Mouse (Mus musculus): Measurements from ENCODE around the gene Sult1d1. TPM values are rescaled to one million over a fixed set of nuclear protein-coding genes. Genes with fewer than 3 reads are reported as not detected.

Sult1d1 gene
- total and polyA plus RNA-seq, 2 experiments from 2014 or later, result 0.10 TPM; not detected in 1

- no peak for TF ChIP-seq CTCF (IDR thresholded peaks at IDR 0.05)
- Histone ChIP-seq H3K9me3 (ENCODE audit: low read length) (no peaks in the 10 kb centered on the region), H3K27ac (ENCODE audit: low read depth, low read length) (no peak overlapping the region), H3K4me1 (ENCODE audit: insufficient read depth, low read length) (no peaks in the 10 kb centered on the region), H3K4me2 (ENCODE audit: low read depth, low read length, poor library complexity, severe bottlenecking) (no peak overlapping the region), H3K9ac (replicated peaks; ENCODE audit: low read length, poor library complexity, severe bottlenecking) (no peak overlapping the region), H3K27me3 (ENCODE audit: insufficient read depth, low read length) (no peaks in the 10 kb centered on the region), H3K4me3 (ENCODE audit: low read depth, low read length) (no peak overlapping the region), H3K36me3 (ENCODE audit: insufficient read depth, low read length) (no peaks in the 10 kb centered on the region)
- no peak for ATAC-seq (ENCODE audit: low FRiP score)
- no peak for DNase-seq (ENCODE audit: low spot score)
These were observed 5.9 kb downstream of the Sult1d1 start for GRCm38 (mm10) chr5:87562966-87563365.

- ATAC-seq (ENCODE audit: low FRiP score) (no peak), DNase-seq (ENCODE audit: low spot score) (no peak)
- H3K36me3 ChIP-seq (ENCODE audit: insufficient read depth, low read length), result no peaks in the 10 kb centered on the region
- no peak overlapping the region for H3K27ac ChIP-seq (ENCODE audit: low read depth, low read length)
- H3K9me3 ChIP-seq (ENCODE audit: low read length), result no peaks in the 10 kb centered on the region
- TF ChIP-seq CTCF (IDR thresholded peaks at IDR 0.05), result no peak
- WGBS, result 73% methylated on average over 4 of the region's 4 CpGs
- no peak overlapping the region for H3K4me3 ChIP-seq (ENCODE audit: low read depth, low read length)
- H3K4me2 ChIP-seq (ENCODE audit: low read depth, low read length, poor library complexity, severe bottlenecking), result no peak overlapping the region
- H3K9ac ChIP-seq (replicated peaks; ENCODE audit: low read length, poor library complexity, severe bottlenecking), result no peak overlapping the region
- no peaks in the 10 kb centered on the region for H3K27me3 ChIP-seq (ENCODE audit: insufficient read depth, low read length)
- no peaks in the 10 kb centered on the region for H3K4me1 ChIP-seq (ENCODE audit: insufficient read depth, low read length)
These were observed 6.3 kb downstream of the Sult1d1 start for GRCm38 (mm10) chr5:87562526-87562925.

GRCm38 (mm10) chr5:87560145-87560544, 8.7 kb downstream of the Sult1d1 start:
- Histone ChIP-seq H3K4me3 (ENCODE audit: low read depth, low read length) (no peak overlapping the region), H3K27ac (ENCODE audit: low read depth, low read length) (no peak overlapping the region), H3K9ac (replicated peaks; ENCODE audit: low read length, poor library complexity, severe bottlenecking) (no peak overlapping the region), H3K9me3 (ENCODE audit: low read length) (no peaks in the 10 kb centered on the region), H3K27me3 (ENCODE audit: insufficient read depth, low read length) (no peaks in the 10 kb centered on the region), H3K36me3 (ENCODE audit: insufficient read depth, low read length) (no peaks in the 10 kb centered on the region), H3K4me2 (ENCODE audit: low read depth, low read length, poor library complexity, severe bottlenecking) (no peak overlapping the region), H3K4me1 (ENCODE audit: insufficient read depth, low read length) (no peaks in the 10 kb centered on the region)
- WGBS, result 77% methylated on average over 5 of the region's 5 CpGs
- no peak for TF ChIP-seq CTCF (IDR thresholded peaks at IDR 0.05)
- DNase-seq (ENCODE audit: low spot score) (no peak), ATAC-seq (ENCODE audit: low FRiP score) (no peak)

- no peak overlapping the region for H3K4me2 ChIP-seq (ENCODE audit: low read depth, low read length, poor library complexity, severe bottlenecking)
- ATAC-seq (ENCODE audit: low FRiP score) (no peak), DNase-seq (ENCODE audit: low spot score) (no peak)
- H3K27me3 ChIP-seq (ENCODE audit: insufficient read depth, low read length), result no peaks in the 10 kb centered on the region
- TF ChIP-seq CTCF (IDR thresholded peaks at IDR 0.05), result 0 out of 2 replicates have a peak, but pooled peaks have one; percentile 6
- H3K4me1 ChIP-seq (ENCODE audit: insufficient read depth, low read length), result no peaks in the 10 kb centered on the region
- H3K36me3 ChIP-seq (ENCODE audit: insufficient read depth, low read length), result no peaks in the 10 kb centered on the region
- H3K9ac ChIP-seq (replicated peaks; ENCODE audit: low read length, poor library complexity, severe bottlenecking), result no peak overlapping the region
- no peaks in the 10 kb centered on the region for H3K9me3 ChIP-seq (ENCODE audit: low read length)
- 38% methylated on average over 1 of the region's 1 CpGs for WGBS
- no peak overlapping the region for H3K27ac ChIP-seq (ENCODE audit: low read depth, low read length)
- no peak overlapping the region for H3K4me3 ChIP-seq (ENCODE audit: low read depth, low read length)
These were observed 17.9 kb downstream of the Sult1d1 start for GRCm38 (mm10) chr5:87550935-87551334.

- DNase-seq (ENCODE audit: low spot score), result no peak
- no peak within 1 kb of the TSS for H3K4me2 ChIP-seq (ENCODE audit: low read depth, low read length, poor library complexity, severe bottlenecking)
- no peak within 1 kb of the TSS for H3K4me3 ChIP-seq (ENCODE audit: low read depth, low read length)
- 92% methylated on average over 2 of the region's 2 CpGs for WGBS
- H3K27ac ChIP-seq (ENCODE audit: low read depth, low read length), result no peak within 1 kb of the TSS
- no peaks in the 10 kb centered on the region for H3K36me3 ChIP-seq (ENCODE audit: insufficient read depth, low read length)
- TF ChIP-seq CTCF (IDR thresholded peaks at IDR 0.05), result no peak
- no peak within 1 kb of the TSS for H3K9ac ChIP-seq (replicated peaks; ENCODE audit: low read length, poor library complexity, severe bottlenecking)
- no peaks in the 10 kb centered on the region for H3K27me3 ChIP-seq (ENCODE audit: insufficient read depth, low read length)
- H3K9me3 ChIP-seq (ENCODE audit: low read length), result no peaks in the 10 kb centered on the region
- no peak for ATAC-seq (ENCODE audit: low FRiP score)
- H3K4me1 ChIP-seq (ENCODE audit: insufficient read depth, low read length), result no peaks in the 10 kb centered on the region
These were observed 30.7 kb downstream of the Sult1d1 start, which contains the start of gene Sult1b1 for GRCm38 (mm10) chr5:87538111-87538510. TSS of gene Sult1b1 (minus strand) at chr5:87538195.

- H3K4me1 ChIP-seq (ENCODE audit: insufficient read depth, low read length), result no peaks in the 10 kb centered on the region
- no peak for ATAC-seq (ENCODE audit: low FRiP score)
- no peaks in the 10 kb centered on the region for H3K27me3 ChIP-seq (ENCODE audit: insufficient read depth, low read length)
- TF ChIP-seq CTCF (IDR thresholded peaks at IDR 0.05), result no peak
- H3K36me3 ChIP-seq (ENCODE audit: insufficient read depth, low read length), result no peaks in the 10 kb centered on the region
- no peaks in the 10 kb centered on the region for H3K9me3 ChIP-seq (ENCODE audit: low read length)
- DNase-seq (ENCODE audit: low spot score), result no peak
- H3K27ac ChIP-seq (ENCODE audit: low read depth, low read length), result no peak overlapping the region
- H3K9ac ChIP-seq (replicated peaks; ENCODE audit: low read length, poor library complexity, severe bottlenecking), result no peak overlapping the region
- H3K4me2 ChIP-seq (ENCODE audit: low read depth, low read length, poor library complexity, severe bottlenecking), result no peak overlapping the region
- WGBS, result 43% methylated on average over 4 of the region's 4 CpGs
- H3K4me3 ChIP-seq (ENCODE audit: low read depth, low read length), result no peak overlapping the region
These were observed 32.7 kb downstream of the Sult1d1 start for GRCm38 (mm10) chr5:87535994-87536644.

All from midbrain, postnatal 0 days (tissue).